Mouse (Mus musculus): Measurements from ENCODE around the gene Aoah. TPM values are rescaled to one million over a fixed set of nuclear protein-coding genes. Genes with fewer than 3 reads are reported as not detected.

Gene Aoah
- 2.2 TPM for polyA plus RNA-seq (2014; fragmentation: Illumina TruSeq; extraction: RNeasy Lipid Tissue Mini Kit (QIAGEN cat#74804); ENCODE audit: low read depth, low replicate concordance)

DNA sequence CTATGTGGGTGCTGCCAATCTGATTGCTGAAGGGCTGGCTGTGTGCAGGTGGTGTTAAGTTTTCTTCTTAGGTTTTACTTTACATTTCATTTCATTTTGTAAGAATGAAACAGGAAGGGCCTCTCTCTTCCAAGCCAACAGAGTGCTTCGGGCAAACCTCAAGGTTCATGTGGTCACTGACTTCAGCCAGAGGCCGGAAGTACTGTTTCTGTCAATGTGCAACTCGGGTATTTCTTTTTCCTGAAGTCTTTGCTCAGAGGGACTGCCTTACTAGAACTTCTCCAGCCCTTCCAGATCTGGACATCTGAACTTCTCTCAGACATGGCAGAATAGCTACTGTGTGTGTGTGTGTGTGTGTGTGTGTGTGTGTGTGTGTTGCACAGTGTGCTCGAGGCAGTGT is at the start of gene Aoah:
Aoah (plus strand) TSS at position 213 of the 400 bp plus-strand sequence.

DNA sequence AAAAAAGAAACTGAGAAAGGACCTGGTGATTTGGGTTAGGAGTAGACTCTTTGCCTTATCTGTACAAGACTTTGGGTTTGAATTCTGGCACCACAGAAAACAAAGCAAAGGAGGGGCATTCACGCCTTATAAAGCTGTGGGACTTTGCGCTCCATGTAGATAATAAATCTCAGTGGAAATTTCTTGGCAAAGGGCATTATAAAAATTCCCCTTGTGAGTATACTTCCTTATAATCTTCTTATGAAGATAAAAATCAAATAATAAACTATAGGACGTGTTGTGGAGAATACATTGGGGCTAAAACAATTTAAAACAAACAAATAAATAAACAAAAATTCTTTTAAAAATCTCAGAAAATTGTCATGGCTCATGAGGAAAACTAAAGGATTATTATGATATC is 280.9 kb downstream of the Aoah start, which contains the start of gene Olfr1370:
Olfr1370 (minus strand) TSS at position 101 of the 400 bp plus-strand sequence.

